Mouse (Mus musculus): ENCODE results near the gene Ank2.

Gene Ank2

GRCm38 (mm10) chr3:127243928-127244642 is 255.1 kb downstream of the Ank2 start:
- DNase-seq (ENCODE audit: low read depth, low spot score) = no peak

- DNase-seq (ENCODE audit: low read depth, low spot score) = no peak
Measured at GRCm38 (mm10) chr3:127242234-127242810, 256.8 kb downstream of the Ank2 start.

- no peak for DNase-seq (ENCODE audit: low read depth, low spot score)
Measured at GRCm38 (mm10) chr3:127235271-127235670, 263.9 kb downstream of the Ank2 start.

- DNase-seq (ENCODE audit: low read depth, low spot score) = peak; percentile 93
Measured at GRCm38 (mm10) chr3:127225799-127226730, 273.1 kb downstream of the Ank2 start.

GRCm38 (mm10) chr3:127225167-127225798 is 273.9 kb downstream of the Ank2 start:
- DNase-seq (ENCODE audit: low read depth, low spot score) = peak; percentile 80

GRCm38 (mm10) chr3:127224315-127225166 is 274.6 kb downstream of the Ank2 start:
- peak; percentile 48 for DNase-seq (ENCODE audit: low read depth, low spot score)

GRCm38 (mm10) chr3:127222086-127222485 is 277.1 kb downstream of the Ank2 start:
- no peak for DNase-seq (ENCODE audit: low read depth, low spot score)

- DNase-seq (ENCODE audit: low read depth, low spot score) = no peak
Measured at GRCm38 (mm10) chr3:127220859-127221258, 278.3 kb downstream of the Ank2 start.

GRCm38 (mm10) chr3:127213534-127213933 is 285.6 kb downstream of the Ank2 start:
- peak; percentile 59 for DNase-seq (ENCODE audit: low read depth, low spot score)

- DNase-seq (ENCODE audit: low read depth, low spot score) = no peak
Measured at GRCm38 (mm10) chr3:127211119-127211518, 288.0 kb downstream of the Ank2 start.

- peak; percentile 48 for DNase-seq (ENCODE audit: low read depth, low spot score)
Measured at GRCm38 (mm10) chr3:127210552-127210951, 288.6 kb downstream of the Ank2 start.

GRCm38 (mm10) chr3:127208871-127209270 is 290.3 kb downstream of the Ank2 start:
- DNase-seq (ENCODE audit: low read depth, low spot score) = peak; percentile 55

GRCm38 (mm10) chr3:127205883-127206434 is 293.2 kb downstream of the Ank2 start:
- peak; percentile 93 for DNase-seq (ENCODE audit: low read depth, low spot score)

GRCm38 (mm10) chr3:127202484-127203115 is 296.6 kb downstream of the Ank2 start:
- peak; percentile 52 for DNase-seq (ENCODE audit: low read depth, low spot score)

GRCm38 (mm10) chr3:127200789-127201188 is 298.4 kb downstream of the Ank2 start:
- DNase-seq (ENCODE audit: low read depth, low spot score) = peak; percentile 94

- DNase-seq (ENCODE audit: low read depth, low spot score) = peak; percentile 52
Measured at GRCm38 (mm10) chr3:127199112-127199665, 300.0 kb downstream of the Ank2 start.

GRCm38 (mm10) chr3:127198656-127199055 is 300.5 kb downstream of the Ank2 start:
- DNase-seq (ENCODE audit: low read depth, low spot score) = peak; percentile 98

- DNase-seq (ENCODE audit: low read depth, low spot score) = peak; percentile 94
Measured at GRCm38 (mm10) chr3:127188789-127189128, 310.4 kb downstream of the Ank2 start.

GRCm38 (mm10) chr3:127188086-127188788 is 310.9 kb downstream of the Ank2 start:
- DNase-seq (ENCODE audit: low read depth, low spot score) = peak; percentile 96

Data from brain, adult 2 months (tissue).